Mouse (Mus musculus): ENCODE results near the gene Armt1.

- TF ChIP-seq CTCF (IDR thresholded peaks at IDR 0.05; ENCODE audit: borderline replicate concordance, insufficient read depth, low read length) (no peak), POLR2A (IDR thresholded peaks at IDR 0.05; ENCODE audit: low read depth, low read length) (no peak)
Measured at GRCm38 (mm10) chr10:4481695-4482094, 49.4 kb downstream of the Armt1 start.

Measured in embryonic fibroblast, embryonic 13.5 days (primary cell).